Mouse (Mus musculus): ENCODE measurements around the gene Fam71e1.

Gene Fam71e1

GRCm38 (mm10) chr7:44535657-44536589, 39.5 kb downstream of the Fam71e1 start:
- DNase-seq, result no peak

- peak; percentile 83 to 94 for DNase-seq
Measured at GRCm38 (mm10) chr7:44536590-44536968, 40.2 kb downstream of the Fam71e1 start.

GRCm38 (mm10) chr7:44537009-44537408, 40.6 kb downstream of the Fam71e1 start:
- DNase-seq, result peak in 1 of 2 experiments; percentile 49

- DNase-seq, result peak; percentile 79 to 87
Measured at GRCm38 (mm10) chr7:44537496-44537895, 41.1 kb downstream of the Fam71e1 start.

GRCm38 (mm10) chr7:44538756-44539624, 42.6 kb downstream of the Fam71e1 start:
- DNase-seq, result no peak

GRCm38 (mm10) chr7:44542555-44542954, 46.2 kb downstream of the Fam71e1 start:
- no peak for DNase-seq

GRCm38 (mm10) chr7:44543071-44543470, 46.7 kb downstream of the Fam71e1 start:
- no peak for DNase-seq

- no peak for DNase-seq
Measured at GRCm38 (mm10) chr7:44546274-44546673, 49.9 kb downstream of the Fam71e1 start.

GRCm38 (mm10) chr7:44547041-44547440, 50.7 kb downstream of the Fam71e1 start:
- no peak for DNase-seq

- no peak for DNase-seq
Measured at GRCm38 (mm10) chr7:44547725-44548124, 51.3 kb downstream of the Fam71e1 start.

GRCm38 (mm10) chr7:44548497-44549087, 52.2 kb downstream of the Fam71e1 start, which contains the start of gene Pold1:
Gene Pold1, minus strand, starts transcription at chr7:44548849.
- DNase-seq, result peak; percentile 99

GRCm38 (mm10) chr7:44549621-44550408, 53.4 kb downstream of the Fam71e1 start:
- DNase-seq, result no peak

- no peak for DNase-seq
Measured at GRCm38 (mm10) chr7:44550409-44550678, 54.0 kb downstream of the Fam71e1 start.
